Mouse (Mus musculus) myocyte (in vitro differentiated cells): ENCODE results near the gene Otoa. TPM values are rescaled to one million over a fixed set of nuclear protein-coding genes. Genes with fewer than 3 reads are reported as not detected.

ENCODE experiments used
- H3K27me3 ChIP-seq: one replicate; pipeline ENCODE4 v1.6.1; 2011; ENCODE audit not compliant: control insufficient read depth, insufficient read depth, insufficient read length
- H3K36me3 ChIP-seq: one replicate; pipeline ENCODE4 v1.6.1; 2011; ENCODE audit not compliant: control insufficient read depth, insufficient read depth
- H3K4me2 ChIP-seq: one replicate; pipeline ENCODE4 v1.6.1; 2011; ENCODE audit warnings: low read depth, control low read depth
- H3K4me3 ChIP-seq: one replicate; pipeline ENCODE4 v1.5.1; 2011; ENCODE audit warnings: mild to moderate bottlenecking, control low read depth, moderate library complexity
- H3K79me2 ChIP-seq: one replicate; pipeline ENCODE4 v1.6.1; 2011; ENCODE audit not compliant: control insufficient read depth, insufficient read depth
- H3ac ChIP-seq: one replicate; pipeline ENCODE4 v1.6.1; 2011; ENCODE audit not compliant: control insufficient read depth, insufficient read length
- CEBPB ChIP-seq: IDR thresholded peaks from 2 replicates; pipeline ENCODE4 v1.6.1; 2011; ENCODE audit warnings: mild to moderate bottlenecking, moderate library complexity; ENCODE audit not compliant: poor library complexity, insufficient read depth, severe bottlenecking
- E2F4 ChIP-seq: IDR thresholded peaks from one replicate; pipeline ENCODE4 v1.6.1; 2011; ENCODE audit warnings: mild to moderate bottlenecking, control low read depth, moderate library complexity; ENCODE audit not compliant: insufficient read depth
- MAX ChIP-seq: IDR thresholded peaks from one replicate; pipeline ENCODE4 v1.6.1; 2011; ENCODE audit warnings: low read depth, mild to moderate bottlenecking, control low read depth
- MYOD1 ChIP-seq, 3 experiments: IDR thresholded peaks; one replicate each; pipeline ENCODE4 v1.6.1; 2011; ENCODE audit warnings: control low read depth in 2 of 3, low read depth in 2 of 3, mild to moderate bottlenecking in 2 of 3, moderate library complexity in 1 of 3; ENCODE audit not compliant: insufficient read length in 2 of 3, control insufficient read depth in 1 of 3
- MYOG ChIP-seq, 3 experiments: IDR thresholded peaks; one replicate each; pipeline ENCODE4 v1.6.1; 2011; ENCODE audit warnings: control low read depth in 2 of 3, low read depth in 2 of 3, mild to moderate bottlenecking in 2 of 3; ENCODE audit not compliant: insufficient read length in 2 of 3, control insufficient read depth in 1 of 3, insufficient read depth in 1 of 3
- POLR2A ChIP-seq: IDR thresholded peaks from one replicate; pipeline ENCODE4 v1.6.1; 2011; ENCODE audit warnings: low read depth, mild to moderate bottlenecking, control low read depth, moderate library complexity; ENCODE audit not compliant: insufficient read length
- POLR2AphosphoS2 ChIP-seq: IDR thresholded peaks from one replicate; pipeline ENCODE4 v1.6.1; 2011; ENCODE audit warnings: low read depth, control low read depth; ENCODE audit not compliant: insufficient read length
- REST ChIP-seq: IDR thresholded peaks from one replicate; pipeline ENCODE4 v1.6.1; 2011; ENCODE audit warnings: mild to moderate bottlenecking, control low read depth, moderate library complexity; ENCODE audit not compliant: insufficient read depth, insufficient read length
- SRF ChIP-seq: IDR thresholded peaks from one replicate; pipeline ENCODE4 v1.6.1; 2011; ENCODE audit warnings: low read depth; ENCODE audit not compliant: control insufficient read depth, insufficient read length
- TCF12 ChIP-seq: IDR thresholded peaks from one replicate; pipeline ENCODE4 v1.6.1; 2011; ENCODE audit warnings: mild to moderate bottlenecking, control low read depth; ENCODE audit not compliant: poor library complexity, insufficient read depth, severe bottlenecking
- TCF3 ChIP-seq: IDR thresholded peaks from one replicate; pipeline ENCODE4 v1.6.1; 2011; ENCODE audit warnings: low read depth, control low read depth; ENCODE audit not compliant: insufficient read length
- USF1 ChIP-seq: IDR thresholded peaks from one replicate; pipeline ENCODE4 v1.6.1; 2011; ENCODE audit warnings: low read depth, mild to moderate bottlenecking, control low read depth, moderate library complexity
- polyA plus RNA-seq: library from polyadenylated mRNA; unstranded; fragments of >200 nt; fragmentation: generic; extraction: Trizol; gene quantifications from one replicate; pipeline ENCODE4 v1.2.1, GENCODE M21; 2012; ENCODE audit warnings: missing spikeins

Gene Otoa
- polyA plus RNA-seq, 1 experiment: 0.35 TPM

DNA sequence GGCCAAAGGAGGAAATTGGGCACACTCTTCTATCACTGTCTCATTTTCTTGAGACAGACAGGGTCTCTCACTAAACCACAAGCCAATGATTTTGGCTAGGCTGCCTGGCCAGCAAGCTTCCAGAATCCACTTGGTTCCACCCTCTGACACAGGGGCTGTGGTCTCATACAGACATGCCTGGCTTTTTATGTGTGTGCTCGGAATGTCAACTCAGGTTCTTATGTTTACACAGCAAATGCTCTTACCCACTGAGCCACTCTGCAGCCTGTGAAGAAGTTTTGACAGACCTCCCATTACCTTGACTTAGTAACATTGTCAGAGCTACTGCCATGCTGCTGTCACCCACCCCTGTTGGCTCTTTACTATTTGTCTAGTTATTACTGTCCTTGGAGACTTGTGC lies 39.5 kb upstream of the Otoa start:
- H3K4me2 ChIP-seq: no peak overlapping the region
- no peak overlapping the region for H3ac ChIP-seq
- no peak overlapping the region for H3K4me3 ChIP-seq
- TF ChIP-seq MAX (no peak), POLR2AphosphoS2 (no peak), MYOD1 (IDR thresholded peaks at IDR 0.05; ENCODE audit: control insufficient read depth in 1 of 3, insufficient read length in 2 of 3, low read depth in 2 of 3) (no peak), USF1 (no peak), TCF3 (no peak), CEBPB (no peak), TCF12 (no peak), MYOG (IDR thresholded peaks at IDR 0.05; ENCODE audit: control insufficient read depth in 1 of 3, insufficient read depth in 1 of 3, insufficient read length in 2 of 3, low read depth in 2 of 3) (no peak), REST (no peak)
- no peaks in the 10 kb centered on the region for H3K36me3 ChIP-seq
- H3K27me3 ChIP-seq: no peaks in the 10 kb centered on the region
- peaks cover 99% of the 10 kb centered on the region for H3K79me2 ChIP-seq

DNA sequence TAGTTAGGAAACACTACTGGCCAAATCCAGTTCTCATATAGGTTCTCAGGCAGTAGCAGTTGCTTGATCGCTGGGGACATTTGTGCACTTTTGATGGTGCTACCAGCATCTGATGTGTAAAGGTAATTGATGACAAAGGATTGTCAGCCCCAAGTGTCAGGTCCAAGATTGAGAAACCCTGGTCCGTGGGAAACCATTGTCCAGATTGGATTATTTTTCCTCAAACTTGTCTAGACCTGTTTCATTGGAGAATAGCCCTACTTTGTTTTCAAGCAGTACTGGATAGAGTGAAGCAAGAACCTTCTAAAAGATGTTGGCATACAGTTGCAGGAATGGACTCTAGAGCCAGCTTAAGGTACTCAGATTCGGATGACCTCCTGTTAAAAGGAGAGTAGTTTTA lies 38.4 kb upstream of the Otoa start:
- Histone ChIP-seq H3K27me3 (no peaks in the 10 kb centered on the region), H3ac (no peak overlapping the region), H3K79me2 (peaks cover 96% of the 10 kb centered on the region), H3K4me2 (no peak overlapping the region), H3K36me3 (no peaks in the 10 kb centered on the region), H3K4me3 (no peak overlapping the region)
- no peak for TF ChIP-seq USF1
- no peak for TF ChIP-seq SRF
- TF ChIP-seq MAX: no peak
- TF ChIP-seq MYOG (IDR thresholded peaks at IDR 0.05; ENCODE audit: control insufficient read depth in 1 of 3, insufficient read depth in 1 of 3, insufficient read length in 2 of 3, low read depth in 2 of 3): no peak
- TF ChIP-seq REST: no peak
- no peak for TF ChIP-seq MYOD1 (IDR thresholded peaks at IDR 0.05; ENCODE audit: control insufficient read depth in 1 of 3, insufficient read length in 2 of 3, low read depth in 2 of 3)
- no peak for TF ChIP-seq POLR2AphosphoS2
- TF ChIP-seq CEBPB: no peak
- TF ChIP-seq TCF12: no peak
- TF ChIP-seq E2F4: no peak

DNA sequence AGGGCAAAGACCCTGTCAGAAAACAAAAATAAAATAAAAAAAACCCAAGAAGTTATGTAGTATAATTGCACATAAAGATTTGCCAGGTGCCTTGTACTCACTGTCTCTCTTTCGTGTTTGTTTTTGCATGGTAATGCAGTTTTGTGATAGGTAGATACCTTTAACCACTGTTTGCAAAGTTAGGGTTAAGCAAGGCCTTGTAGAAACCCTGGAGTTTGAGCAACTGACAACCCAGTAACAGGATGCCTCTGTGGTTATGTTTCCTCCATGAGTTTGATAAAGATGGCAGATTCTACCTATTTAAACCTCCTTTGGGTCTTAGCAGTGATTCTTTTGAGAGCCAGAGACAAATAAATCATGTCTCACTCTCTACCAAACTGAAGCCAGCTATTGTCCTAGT lies 37.9 kb upstream of the Otoa start:
- no peak for TF ChIP-seq SRF
- no peak for TF ChIP-seq TCF3
- no peak for TF ChIP-seq CEBPB
- TF ChIP-seq E2F4: no peak
- no peak for TF ChIP-seq POLR2A
- TF ChIP-seq POLR2AphosphoS2: no peak
- no peak for TF ChIP-seq MYOG (IDR thresholded peaks at IDR 0.05; ENCODE audit: control insufficient read depth in 1 of 3, insufficient read depth in 1 of 3, insufficient read length in 2 of 3, low read depth in 2 of 3)
- Histone ChIP-seq H3K27me3 (no peaks in the 10 kb centered on the region), H3K79me2 (peaks cover 97% of the 10 kb centered on the region), H3K4me2 (no peak overlapping the region), H3K36me3 (no peaks in the 10 kb centered on the region), H3ac (no peak overlapping the region), H3K4me3 (no peak overlapping the region)

DNA sequence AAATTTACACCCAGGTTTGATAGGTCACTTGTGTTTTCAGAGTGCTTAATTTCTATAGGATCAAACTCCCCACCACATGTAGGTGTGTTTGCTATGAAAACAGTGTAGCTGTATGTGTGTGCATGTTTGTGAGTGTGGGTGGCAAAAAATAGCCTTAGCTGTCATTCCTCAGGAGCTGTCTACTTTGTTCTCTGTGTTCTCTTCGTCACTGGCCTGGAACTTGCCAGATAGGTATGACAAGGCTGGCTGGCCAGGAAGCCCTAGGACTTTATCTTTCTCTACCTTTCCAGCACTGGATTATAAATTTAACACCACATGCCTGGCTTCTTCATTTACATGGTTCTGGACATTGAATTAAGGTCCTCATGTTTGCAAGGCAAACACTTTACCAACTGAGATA lies 37.2 kb upstream of the Otoa start:
- H3K4me3 ChIP-seq: no peak overlapping the region
- TF ChIP-seq MYOD1 (IDR thresholded peaks at IDR 0.05; ENCODE audit: control insufficient read depth in 1 of 3, insufficient read length in 2 of 3, low read depth in 2 of 3) (no peak), POLR2AphosphoS2 (no peak), MYOG (IDR thresholded peaks at IDR 0.05; ENCODE audit: control insufficient read depth in 1 of 3, insufficient read depth in 1 of 3, insufficient read length in 2 of 3, low read depth in 2 of 3) (no peak), TCF3 (no peak), SRF (no peak), TCF12 (no peak), POLR2A (no peak), MAX (no peak), CEBPB (no peak), USF1 (no peak), E2F4 (no peak), REST (no peak)
- H3K27me3 ChIP-seq: no peaks in the 10 kb centered on the region
- H3K36me3 ChIP-seq: peaks cover 3% of the 10 kb centered on the region
- H3K79me2 ChIP-seq: peaks cover 97% of the 10 kb centered on the region
- H3K4me2 ChIP-seq: no peak overlapping the region
- no peak overlapping the region for H3ac ChIP-seq

DNA sequence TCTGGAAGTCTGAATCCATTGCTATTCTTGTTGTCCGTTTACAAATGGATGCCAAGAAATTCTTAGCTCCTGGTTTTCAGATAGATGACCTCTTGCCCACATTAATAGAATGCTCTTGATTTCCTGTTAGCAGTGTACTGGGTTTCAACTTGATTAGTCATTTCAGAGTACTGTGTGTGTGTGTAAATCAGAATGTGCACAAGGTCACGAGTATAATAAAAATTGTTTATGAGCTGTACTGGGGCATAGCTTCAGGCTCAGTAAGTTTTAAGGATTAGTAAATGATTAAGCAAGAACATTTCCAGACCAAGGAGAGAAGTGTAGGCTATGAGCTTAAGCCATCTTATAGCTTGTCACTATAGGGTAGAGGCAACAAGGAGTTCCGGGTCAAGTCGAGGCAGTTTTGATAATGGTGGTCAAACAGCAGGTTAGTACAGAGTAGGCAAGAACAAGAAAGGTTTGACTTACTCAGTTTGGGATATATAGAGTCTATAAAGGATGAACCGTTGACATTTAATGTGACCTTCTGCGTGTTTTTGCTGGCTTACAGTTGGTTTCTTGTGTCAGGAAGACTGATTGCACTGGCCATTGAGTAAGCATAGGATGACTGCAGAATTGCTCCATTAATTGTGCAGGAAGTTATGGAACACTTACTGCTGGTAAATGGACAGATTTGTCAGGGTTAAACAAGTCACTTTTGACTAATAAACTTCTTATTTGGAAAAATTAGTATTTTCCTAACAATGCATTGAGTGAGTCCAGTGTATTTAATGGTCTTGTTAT lies 35.6 kb upstream of the Otoa start:
- Histone ChIP-seq H3K79me2 (peaks cover 97% of the 10 kb centered on the region), H3K36me3 (peaks cover 7% of the 10 kb centered on the region)

More for the DNA sequence above, 35.6 kb upstream of the Otoa start:
- Histone ChIP-seq H3K4me3 (no peak overlapping the region), H3K4me2 (no peak overlapping the region), H3K27me3 (no peaks in the 10 kb centered on the region), H3ac (no peak overlapping the region)
- TF ChIP-seq E2F4 (no peak), MAX (no peak)
